Mouse (Mus musculus) MEL (cell line): ENCODE data around the gene Gpatch1. TPM values are rescaled to one million over a fixed set of nuclear protein-coding genes. Genes with fewer than 3 reads are reported as not detected.

ENCODE experiments used
- DNase-seq: peaks from one replicate; pipeline ENCODE4 v3.0.0; 2011; ENCODE audit warnings: low read depth, low spot score
- H3K27ac ChIP-seq: 2 replicates; pipeline ENCODE4 v1.5.1; 2012; ENCODE audit warnings: low read depth, mild to moderate bottlenecking, control low read depth, low read length, moderate library complexity; ENCODE audit not compliant: control insufficient read depth
- H3K27me3 ChIP-seq, 2 experiments: fragments of 150-350 bp in 1 of 2; sonication (generic) in 1 of 2; 2 replicates each; pipeline ENCODE4 v1.6.1; 2012; ENCODE audit warnings: low read length in 2 of 2, mild to moderate bottlenecking in 2 of 2, improper control_type of control experiment in 1 of 2, moderate library complexity in 1 of 2; ENCODE audit not compliant: insufficient read depth in 2 of 2, control insufficient read depth in 1 of 2
- H3K36me3 ChIP-seq, 2 experiments: 2 replicates each; pipeline ENCODE4 v1.6.1; 2012 to 2014; ENCODE audit warnings: low read length in 2 of 2, improper control_type of control experiment in 1 of 2, inconsistent platforms in 1 of 2, mild to moderate bottlenecking in 1 of 2; ENCODE audit not compliant: insufficient read depth in 2 of 2, control insufficient read depth in 1 of 2
- H3K4me1 ChIP-seq, 2 experiments: fragments of 150-350 bp in 1 of 2; sonication (generic) in 1 of 2; 2 replicates each; pipeline ENCODE4 v1.6.1; 2012; ENCODE audit warnings: low read length in 2 of 2, improper control_type of control experiment in 1 of 2, mild to moderate bottlenecking in 1 of 2; ENCODE audit not compliant: insufficient read depth in 2 of 2, control insufficient read depth in 1 of 2
- H3K4me3 ChIP-seq, 2 experiments: fragments of 150-350 bp in 1 of 2; sonication (generic) in 1 of 2; 2 replicates each; pipeline ENCODE4 v1.5.1; 2012; ENCODE audit warnings: low read depth in 2 of 2, low read length in 2 of 2, mild to moderate bottlenecking in 2 of 2, moderate library complexity in 2 of 2, control low read depth in 1 of 2, improper control_type of control experiment in 1 of 2; ENCODE audit not compliant: control insufficient read depth in 1 of 2, insufficient read depth in 1 of 2
- H3K79me2 ChIP-seq: 2 replicates; pipeline ENCODE4 v1.6.1; 2012; ENCODE audit warnings: mild to moderate bottlenecking, low read length, moderate library complexity; ENCODE audit not compliant: control insufficient read depth, poor library complexity, insufficient read depth
- H3K9ac ChIP-seq: 2 replicates; pipeline ENCODE4 v1.6.1; 2012; ENCODE audit warnings: low read depth, mild to moderate bottlenecking, control low read depth, low read length, moderate library complexity; ENCODE audit not compliant: control insufficient read depth, poor library complexity, severe bottlenecking
- H3K9me3 ChIP-seq: fragments of 150-350 bp; sonication (generic); replicated peaks from 2 replicates; pipeline ENCODE4 v1.6.1; 2012; ENCODE audit warnings: mild to moderate bottlenecking, low read length, improper control_type of control experiment, moderate library complexity; ENCODE audit not compliant: insufficient read depth
- BHLHE40 ChIP-seq: IDR thresholded peaks from 2 replicates; pipeline ENCODE4 v1.6.1; 2012; ENCODE audit warnings: low read depth, mild to moderate bottlenecking, inconsistent platforms, low read length, improper control_type of control experiment, borderline replicate concordance
- CTCF ChIP-seq, 3 experiments: IDR thresholded peaks in 2 of 3; conservative IDR thresholded peaks in 1 of 3; 2 replicates each; pipeline ENCODE4 v1.5.1; 2011 to 2012; ENCODE audit warnings: low read length in 3 of 3, low read depth in 2 of 3, mild to moderate bottlenecking in 2 of 3, improper control_type of control experiment in 1 of 3, inconsistent platforms in 1 of 3, mixed read lengths in 1 of 3, moderate library complexity in 1 of 3; ENCODE audit not compliant: control insufficient read depth in 1 of 3, insufficient read depth in 1 of 3, poor library complexity in 1 of 3, severe bottlenecking in 1 of 3
- EP300 ChIP-seq, 2 experiments: IDR thresholded peaks; 2 replicates each; pipeline ENCODE4 v1.6.1; 2011; ENCODE audit warnings: improper control_type of control experiment in 2 of 2, low read length in 2 of 2, low read depth in 1 of 2, mild to moderate bottlenecking in 1 of 2
- GABPA ChIP-seq: IDR thresholded peaks from 2 replicates; pipeline ENCODE4 v1.6.1; 2012; ENCODE audit warnings: low read depth, mild to moderate bottlenecking, inconsistent platforms, low read length, improper control_type of control experiment, moderate library complexity
- JUND ChIP-seq: IDR thresholded peaks from 2 replicates; pipeline ENCODE4 v1.6.1; 2011; ENCODE audit warnings: low read depth, mild to moderate bottlenecking, improper control_type of control experiment, low read length
- KAT2A ChIP-seq: conservative IDR thresholded peaks from 2 replicates; pipeline ENCODE4 v1.6.1; 2012; ENCODE audit warnings: low read depth, low read length, improper control_type of control experiment, inconsistent platforms
- MAFK ChIP-seq: IDR thresholded peaks from 2 replicates; pipeline ENCODE4 v1.6.1; 2011; ENCODE audit warnings: low read depth, mild to moderate bottlenecking, low read length, improper control_type of control experiment, borderline replicate concordance
- MAX ChIP-seq: IDR thresholded peaks from 2 replicates; pipeline ENCODE4 v1.6.1; 2011; ENCODE audit warnings: low read length, improper control_type of control experiment
- MYB ChIP-seq: IDR thresholded peaks from 2 replicates; pipeline ENCODE4 v1.6.1; 2011; ENCODE audit warnings: mild to moderate bottlenecking, low read depth, low read length, improper control_type of control experiment
- MYC ChIP-seq: IDR thresholded peaks from 2 replicates; pipeline ENCODE4 v1.6.1; 2011; ENCODE audit warnings: low read depth, mild to moderate bottlenecking, low read length, improper control_type of control experiment, moderate library complexity
- NELFE ChIP-seq: IDR thresholded peaks from 2 replicates; pipeline ENCODE4 v1.6.1; 2011; ENCODE audit warnings: low read depth, low read length, improper control_type of control experiment
- NRF1 ChIP-seq: IDR thresholded peaks from 2 replicates; pipeline ENCODE4 v1.6.1; 2014; ENCODE audit warnings: low read depth, mild to moderate bottlenecking, inconsistent platforms, low read length, improper control_type of control experiment, moderate library complexity; ENCODE audit not compliant: poor library complexity, insufficient read depth, severe bottlenecking
- POLR2A ChIP-seq, 2 experiments: IDR thresholded peaks; 2 replicates each; pipeline ENCODE4 v1.6.1; 2011 to 2012; ENCODE audit warnings: low read length in 2 of 2, mild to moderate bottlenecking in 2 of 2, control low read depth in 1 of 2, improper control_type of control experiment in 1 of 2, low read depth in 1 of 2, moderate library complexity in 1 of 2; ENCODE audit not compliant: control insufficient read depth in 1 of 2, insufficient read depth in 1 of 2, poor library complexity in 1 of 2
- RAD21 ChIP-seq: IDR thresholded peaks from 2 replicates; pipeline ENCODE4 v1.6.1; 2011; ENCODE audit warnings: mild to moderate bottlenecking, low read depth, low read length, improper control_type of control experiment
- SIN3A ChIP-seq: IDR thresholded peaks from 2 replicates; pipeline ENCODE4 v1.6.1; 2012; ENCODE audit warnings: low read length, improper control_type of control experiment, inconsistent platforms
- TAL1 ChIP-seq: IDR thresholded peaks from 2 replicates; pipeline ENCODE4 v1.6.1; 2012; ENCODE audit warnings: mild to moderate bottlenecking, inconsistent platforms, low read length, moderate library complexity, mixed read lengths
- USF2 ChIP-seq, 2 experiments: IDR thresholded peaks; 2 replicates each; pipeline ENCODE4 v1.6.1; 2011 to 2012; ENCODE audit warnings: improper control_type of control experiment in 2 of 2, low read length in 2 of 2, borderline replicate concordance in 1 of 2, inconsistent platforms in 1 of 2, low read depth in 1 of 2, mild to moderate bottlenecking in 1 of 2; ENCODE audit not compliant: insufficient read depth in 1 of 2
- ZC3H11A ChIP-seq: IDR thresholded peaks from 2 replicates; pipeline ENCODE4 v1.6.1; 2012; ENCODE audit warnings: low read depth, mild to moderate bottlenecking, inconsistent platforms, low read length, improper control_type of control experiment
- ZMIZ1 ChIP-seq: IDR thresholded peaks from 2 replicates; pipeline ENCODE4 v1.6.1; 2012; ENCODE audit warnings: low read depth, mild to moderate bottlenecking, inconsistent platforms, low read length, improper control_type of control experiment, moderate library complexity
- ZNF384 ChIP-seq: IDR thresholded peaks from 2 replicates; pipeline ENCODE4 v1.6.1; 2012; ENCODE audit warnings: low read depth, mild to moderate bottlenecking, inconsistent platforms, low read length, improper control_type of control experiment
- polyA plus RNA-seq, 2 experiments: library from polyadenylated mRNA; stranded (reverse) in 1 of 2; unstranded in 1 of 2; fragments of >175 nt in 1 of 2; fragments of >200 nt in 1 of 2; gene quantifications; 2 replicates each; pipeline versions ENCODE4 v1.2.1 to v1.2.4; 2012; ENCODE audit warnings: low replicate concordance in 2 of 2, low read depth in 1 of 2; ENCODE audit not compliant: insufficient read length in 2 of 2, insufficient read depth in 1 of 2, missing spikeins in 1 of 2
- total RNA-seq: library from RNA; depleted of rRNA; stranded (reverse); fragments of 300-350 nt; gene quantifications from 2 replicates; pipeline ENCODE4 v1.2.3, GENCODE M21; 2012

Gpatch1 gene
- total and polyA plus RNA-seq, 3 experiments: 8.5 to 13.4 TPM; not detected in 1

GRCm38 (mm10) chr7:35355303-35355872 is 37.1 kb upstream of the Gpatch1 start:
- Histone ChIP-seq H3K4me3 (no peak overlapping the region), H3K27ac (no peak overlapping the region), H3K4me1 (no peaks in the 10 kb centered on the region), H3K79me2 (no peaks in the 10 kb centered on the region), H3K9ac (no peak overlapping the region), H3K36me3 (no peaks in the 10 kb centered on the region), H3K27me3 (no peaks in the 10 kb centered on the region), H3K9me3 (no peaks in the 10 kb centered on the region)
- no peak for DNase-seq
- TF ChIP-seq KAT2A: no peak
- no peak for TF ChIP-seq ZC3H11A
- TF ChIP-seq ZMIZ1: no peak
- TF ChIP-seq EP300 (IDR thresholded peaks at IDR 0.05; ENCODE audit: low read depth in 1 of 2, low read length in 2 of 2): no peak
- no peak for TF ChIP-seq SIN3A
- TF ChIP-seq USF2 (IDR thresholded peaks at IDR 0.05; ENCODE audit: borderline replicate concordance in 1 of 2, insufficient read depth in 1 of 2, low read depth in 1 of 2, low read length in 2 of 2): no peak
- TF ChIP-seq CTCF (IDR thresholded peaks at IDR 0.05 in 2 of 3, conservative IDR thresholded peaks at IDR 0.05 in 1 of 3; ENCODE audit: control insufficient read depth in 1 of 3, insufficient read depth in 1 of 3, low read depth in 2 of 3, low read length in 3 of 3, poor library complexity in 1 of 3, severe bottlenecking in 1 of 3): no peak
- TF ChIP-seq POLR2A (IDR thresholded peaks at IDR 0.05; ENCODE audit: control insufficient read depth in 1 of 2, insufficient read depth in 1 of 2, low read depth in 1 of 2, low read length in 2 of 2, poor library complexity in 1 of 2): no peak
- TF ChIP-seq NELFE: no peak
- TF ChIP-seq MAX: no peak
- TF ChIP-seq TAL1: no peak
- no peak for TF ChIP-seq NRF1
- TF ChIP-seq MAFK: no peak
- no peak for TF ChIP-seq JUND
- TF ChIP-seq ZNF384: no peak
- no peak for TF ChIP-seq RAD21
- no peak for TF ChIP-seq GABPA

GRCm38 (mm10) chr7:35353306-35353705 is 35.1 kb upstream of the Gpatch1 start:
- Histone ChIP-seq H3K27ac (no peak overlapping the region), H3K4me3 (no peak overlapping the region), H3K27me3 (no peaks in the 10 kb centered on the region), H3K36me3 (no peaks in the 10 kb centered on the region), H3K79me2 (no peaks in the 10 kb centered on the region), H3K9ac (no peak overlapping the region), H3K4me1 (no peaks in the 10 kb centered on the region), H3K9me3 (no peaks in the 10 kb centered on the region)
- TF ChIP-seq TAL1 (no peak), MYC (no peak), BHLHE40 (no peak), MYB (no peak), NRF1 (no peak)
- DNase-seq: no peak
